Mouse (Mus musculus) adrenal gland, adult (tissue): Measurements from ENCODE around the gene Unc5b.

Source experiments
- DNase-seq, 2 experiments: peaks; one replicate each; pipeline ENCODE4 v3.0.0; 2022 to 2023; ENCODE audit warnings: low spot score in 1 of 2; ENCODE audit not compliant: inconsistent age in 2 of 2

Unc5b gene

DNA sequence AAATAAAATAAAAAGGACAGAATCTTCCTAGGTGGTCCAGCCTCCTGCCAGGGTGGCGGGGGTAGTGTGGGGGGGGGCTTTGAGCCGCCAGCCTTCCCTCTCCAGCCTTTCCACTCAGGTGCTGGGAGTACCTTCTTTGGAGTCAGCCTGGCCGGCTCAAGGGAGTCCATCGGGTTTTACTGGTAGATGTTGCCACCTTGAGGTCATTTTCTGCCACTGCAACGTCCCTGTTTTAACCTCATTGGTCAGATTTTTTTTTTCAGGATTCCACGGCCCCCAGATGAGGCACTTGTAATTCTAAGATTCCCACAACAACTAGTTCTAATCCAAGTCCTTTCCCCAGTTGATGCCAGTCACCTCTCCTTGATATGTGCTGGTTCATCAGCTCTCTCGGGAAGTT, 74.4 kb downstream of the Unc5b start:
- DNase-seq: peak; percentile 54 to 89

DNA sequence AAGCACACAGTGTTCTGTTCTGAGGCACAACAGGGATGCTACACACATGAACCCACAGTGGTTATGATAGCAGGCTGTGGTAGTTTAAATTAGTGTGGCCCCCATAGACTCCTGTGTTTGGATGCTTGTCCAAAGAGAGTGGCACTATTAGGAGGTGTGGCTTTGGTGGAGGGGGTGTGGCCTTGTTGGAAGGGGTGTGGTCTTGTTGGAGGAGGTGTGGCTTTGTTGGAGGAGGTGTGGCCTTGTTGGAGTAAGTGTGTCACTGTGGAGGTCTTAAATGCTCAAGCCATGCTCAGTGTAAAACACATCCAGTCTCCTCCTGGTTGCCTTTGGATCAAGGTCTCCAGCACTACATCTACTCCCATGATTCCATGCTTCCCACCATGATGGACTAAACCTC, 75.2 kb downstream of the Unc5b start:
- DNase-seq: no peak

DNA sequence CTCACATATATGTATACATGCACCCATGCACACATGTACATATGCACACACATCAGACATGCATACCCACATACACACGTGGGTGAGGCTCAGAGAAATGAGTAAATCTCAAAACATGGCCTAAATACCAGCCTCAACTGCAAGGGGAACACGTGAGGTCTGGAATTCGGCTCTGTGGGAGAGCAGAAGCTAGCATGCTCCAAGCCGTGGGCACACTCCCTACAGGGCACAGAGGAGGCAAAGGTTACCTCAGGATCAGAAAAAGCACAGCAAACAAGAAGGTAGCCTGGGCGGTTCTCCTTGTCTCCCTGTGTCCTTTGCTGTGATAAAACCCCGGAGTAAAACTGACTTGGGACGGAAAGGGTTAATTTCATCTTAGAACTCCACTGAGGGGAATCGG, 77.4 kb downstream of the Unc5b start:
- no peak for DNase-seq

DNA sequence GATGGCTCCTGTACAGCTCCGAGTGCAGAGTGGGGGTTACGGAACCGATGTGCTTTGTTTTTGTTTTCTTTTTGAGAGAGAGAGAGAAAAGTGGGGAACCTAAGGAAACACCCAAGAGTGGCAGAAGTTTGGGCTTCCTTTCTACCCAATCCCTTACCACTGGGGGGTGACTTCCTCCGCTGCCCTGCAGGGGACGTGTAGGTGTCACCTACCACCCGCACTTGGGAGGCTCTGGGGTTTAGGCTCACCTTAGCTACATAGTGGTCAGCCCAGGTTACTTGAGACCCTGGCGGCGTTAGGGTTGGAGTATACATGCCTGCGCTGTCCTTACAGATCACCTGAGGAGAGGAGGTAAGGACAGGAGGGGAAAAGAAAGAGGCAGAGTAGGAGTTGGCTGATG, 78.1 kb downstream of the Unc5b start:
- peak; percentile 48 to 71 for DNase-seq

DNA sequence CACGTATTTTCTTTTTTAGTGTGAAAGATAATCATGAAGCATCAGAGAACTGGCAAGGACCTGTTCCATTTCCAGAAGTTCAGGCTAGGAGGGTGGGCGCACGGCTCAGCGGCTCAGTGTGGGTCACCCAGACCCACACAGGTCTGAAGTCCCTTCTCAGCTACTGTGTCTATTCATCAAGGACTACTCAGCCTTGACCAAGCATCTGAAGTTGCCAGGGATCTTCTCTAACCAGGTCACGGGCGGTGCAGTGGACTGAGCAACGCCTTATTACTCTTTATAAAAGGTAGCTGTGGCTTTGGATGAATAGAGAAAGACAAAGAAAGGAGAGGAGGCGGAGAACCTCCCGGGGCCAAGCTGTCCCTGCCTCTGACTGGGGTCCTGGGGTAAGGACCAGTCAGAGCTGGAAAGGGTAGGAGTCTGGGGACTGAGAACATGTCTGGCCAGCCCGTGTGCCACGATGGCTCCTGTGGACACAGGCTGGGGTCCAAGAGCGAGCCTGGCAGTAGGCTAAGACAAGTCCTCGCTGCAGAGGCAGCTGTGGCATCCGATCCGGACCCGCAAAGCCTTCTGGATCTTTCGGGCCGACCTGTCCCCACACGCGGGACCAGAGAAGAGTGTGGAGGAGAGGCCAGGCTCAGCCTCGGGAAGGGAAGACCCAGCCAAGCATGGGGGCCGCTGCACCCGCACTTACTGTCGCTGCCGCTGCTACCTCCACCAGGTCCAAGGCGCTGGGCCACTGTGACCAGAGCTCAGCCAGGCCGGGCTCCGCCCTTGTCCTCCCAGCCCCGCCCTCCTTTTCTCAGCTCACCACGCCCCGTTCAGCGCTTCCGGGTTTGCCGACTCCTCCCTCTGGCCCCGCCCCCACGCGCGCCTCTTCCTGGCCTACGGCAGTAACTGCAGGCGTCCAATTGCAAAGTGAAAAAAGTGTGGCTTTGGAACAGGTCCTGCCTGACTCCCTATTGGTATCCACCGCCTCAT, 79.1 kb downstream of the Unc5b start, which contains the start of gene Slc29a3:
Slc29a3 (minus strand) TSS at position 755 of the 981 bp plus-strand sequence.
- peak; percentile 98 to 99 for DNase-seq

DNA sequence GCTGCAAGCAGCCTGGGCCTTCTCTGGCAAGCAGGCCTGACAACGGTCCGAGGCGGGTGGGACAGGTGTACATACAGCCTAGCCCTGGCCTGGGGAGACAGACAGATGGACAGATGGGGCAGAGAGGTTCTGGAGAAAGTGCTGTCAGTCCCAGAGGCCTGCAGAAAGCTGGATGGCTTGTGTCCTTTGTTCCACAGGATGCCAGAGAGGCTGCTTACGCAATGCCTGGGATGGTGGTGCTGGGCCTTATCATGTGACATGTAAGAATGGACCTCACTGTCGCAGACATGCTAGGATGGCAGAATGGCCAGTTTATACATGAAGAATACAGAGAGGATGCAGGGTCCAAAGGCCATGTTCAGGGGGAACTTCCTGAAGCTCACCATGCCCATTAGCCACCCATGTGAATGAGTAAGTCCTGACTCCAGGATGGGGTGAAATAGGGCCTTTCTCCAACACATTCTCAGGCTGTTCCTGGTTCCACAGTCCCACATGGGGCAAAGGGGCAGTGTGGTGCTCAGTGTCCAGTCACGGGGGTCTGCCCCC, 83.6 kb downstream of the Unc5b start:
- peak in 1 of 2 experiments; percentile 57 for DNase-seq

DNA sequence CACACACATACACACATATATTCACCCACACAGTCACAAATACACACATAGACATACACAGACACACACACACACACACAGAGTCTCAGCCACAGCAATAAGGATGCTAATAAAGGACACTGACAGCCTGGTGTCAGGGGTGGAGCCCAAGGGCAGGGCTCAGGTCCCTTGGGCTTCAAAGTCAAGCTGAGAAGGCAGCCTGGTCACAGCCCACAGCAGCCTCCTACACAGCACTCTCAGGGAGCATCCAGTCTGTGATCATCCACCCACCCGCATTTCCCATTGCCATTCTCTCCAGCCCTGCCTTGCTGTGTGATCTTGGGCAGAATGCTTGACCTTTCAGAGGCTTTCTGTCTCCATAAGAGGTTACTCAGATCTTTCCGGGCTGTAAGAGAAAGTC, 84.9 kb downstream of the Unc5b start:
- DNase-seq: peak in 1 of 2 experiments; percentile 35

DNA sequence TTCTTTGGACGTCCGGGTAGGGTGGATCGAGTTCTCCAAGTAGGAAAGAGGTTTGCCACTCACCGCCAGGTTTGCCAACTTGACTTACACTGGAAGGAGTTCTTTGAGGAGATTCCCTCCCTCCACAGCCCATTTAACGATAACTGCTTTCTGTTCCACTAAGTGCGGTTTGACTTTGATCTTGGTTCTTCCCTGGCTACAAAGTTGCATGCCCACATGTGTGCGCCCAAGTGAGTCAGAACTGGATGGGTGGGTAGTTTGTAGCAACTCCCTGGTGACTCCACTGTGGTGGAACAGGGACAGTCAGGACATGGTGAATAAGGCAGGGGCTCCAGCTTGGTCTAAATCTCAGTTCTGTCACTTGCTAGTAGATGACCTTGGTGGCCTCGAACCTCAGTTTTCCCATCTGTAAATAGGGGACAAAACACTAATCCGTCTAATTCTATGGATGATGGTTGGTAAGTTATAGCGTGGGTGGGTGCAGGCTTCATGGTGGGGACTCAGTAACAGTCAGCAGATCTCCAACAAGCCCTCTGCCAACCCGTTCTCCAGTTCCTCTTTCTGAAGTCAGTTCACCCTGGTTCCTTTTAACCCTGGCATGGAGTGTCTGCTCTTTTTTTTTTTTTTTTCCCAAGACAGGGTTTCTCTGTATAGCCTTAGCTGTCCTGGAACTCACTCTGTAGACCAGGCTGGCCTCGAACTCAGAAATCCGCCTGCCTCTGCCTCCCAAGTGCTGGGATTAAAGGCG, 86.7 kb downstream of the Unc5b start:
- peak in 1 of 2 experiments; percentile 36 for DNase-seq

DNA sequence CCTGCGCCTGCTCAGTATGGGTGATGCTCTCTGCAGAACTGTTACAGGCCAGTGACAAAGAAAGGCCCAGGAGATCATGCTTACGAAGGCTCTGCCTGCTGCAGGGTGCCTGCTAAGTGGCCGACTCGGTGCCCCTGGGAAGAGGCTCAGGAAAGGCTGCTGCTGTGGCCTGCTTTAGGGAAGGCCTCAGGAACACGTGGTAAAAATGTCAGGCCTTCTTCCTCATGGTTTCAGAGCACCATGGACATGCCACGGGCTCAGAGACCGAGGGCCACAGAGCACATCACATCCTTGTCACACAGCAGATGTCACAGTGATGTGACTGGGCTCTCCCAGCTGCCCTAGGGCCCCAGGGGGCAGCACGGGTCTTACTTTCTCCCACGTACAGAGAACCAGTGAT, 87.7 kb downstream of the Unc5b start:
- peak in 1 of 2 experiments; percentile 33 for DNase-seq

DNA sequence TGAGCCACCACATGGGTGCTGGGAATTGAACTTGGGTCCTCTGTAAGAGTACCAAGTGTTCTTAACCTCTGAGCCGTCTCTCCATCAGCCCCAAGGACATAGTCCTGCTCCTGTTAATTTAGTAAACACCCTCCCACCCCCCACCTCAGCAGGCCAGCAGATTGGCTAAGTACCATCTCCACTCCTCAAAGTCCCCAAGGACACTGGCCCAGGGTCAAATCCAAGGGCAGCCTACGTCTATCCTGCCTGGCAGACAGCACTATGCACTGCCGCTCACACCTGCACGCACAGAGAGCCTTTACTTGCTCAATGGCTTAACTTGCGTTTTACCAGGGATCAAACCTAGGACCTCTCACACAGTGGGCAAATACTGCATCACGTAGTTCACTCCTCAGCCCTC, 88.4 kb downstream of the Unc5b start:
- peak; percentile 57 to 81 for DNase-seq

DNA sequence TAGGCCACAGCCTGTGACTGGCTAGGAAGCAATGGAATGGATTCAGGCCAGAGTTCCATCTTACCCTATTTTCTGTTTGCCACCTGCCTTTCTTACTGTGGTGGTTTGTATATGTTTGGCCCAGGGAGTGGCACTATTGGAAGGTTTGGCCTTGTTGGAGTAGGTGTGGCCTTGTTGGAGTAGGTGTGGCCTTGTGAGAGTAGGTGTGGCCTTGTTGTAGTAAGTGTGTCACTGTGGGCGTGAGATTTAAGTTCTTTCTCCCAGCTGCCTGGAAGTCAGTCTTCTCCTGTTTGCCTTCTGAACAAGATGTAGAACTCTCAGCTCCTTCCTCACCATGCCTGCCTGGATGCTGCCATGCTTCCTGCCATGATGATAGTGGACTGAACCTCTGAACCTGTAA, 89.1 kb downstream of the Unc5b start:
- peak in 1 of 2 experiments; percentile 39 for DNase-seq

DNA sequence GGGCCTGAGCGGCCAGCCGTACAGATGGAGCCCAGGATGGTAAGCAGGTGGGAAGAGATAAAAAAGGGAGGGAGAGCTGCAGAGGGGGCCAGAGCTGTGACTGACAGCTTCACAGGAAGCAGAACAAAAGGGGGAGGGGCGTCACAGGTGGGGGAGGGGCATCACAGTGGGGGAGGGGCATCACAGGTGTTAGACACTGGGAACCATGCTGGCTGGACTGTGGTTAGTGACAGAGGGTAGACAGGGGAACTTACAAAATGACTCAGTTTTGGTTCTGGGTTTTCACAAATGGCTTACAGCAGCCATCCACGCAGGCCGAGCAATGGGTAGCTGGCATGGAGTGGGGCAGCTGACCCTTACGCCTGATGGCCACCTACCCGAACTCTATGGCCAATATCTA, 89.9 kb downstream of the Unc5b start:
- DNase-seq: no peak

DNA sequence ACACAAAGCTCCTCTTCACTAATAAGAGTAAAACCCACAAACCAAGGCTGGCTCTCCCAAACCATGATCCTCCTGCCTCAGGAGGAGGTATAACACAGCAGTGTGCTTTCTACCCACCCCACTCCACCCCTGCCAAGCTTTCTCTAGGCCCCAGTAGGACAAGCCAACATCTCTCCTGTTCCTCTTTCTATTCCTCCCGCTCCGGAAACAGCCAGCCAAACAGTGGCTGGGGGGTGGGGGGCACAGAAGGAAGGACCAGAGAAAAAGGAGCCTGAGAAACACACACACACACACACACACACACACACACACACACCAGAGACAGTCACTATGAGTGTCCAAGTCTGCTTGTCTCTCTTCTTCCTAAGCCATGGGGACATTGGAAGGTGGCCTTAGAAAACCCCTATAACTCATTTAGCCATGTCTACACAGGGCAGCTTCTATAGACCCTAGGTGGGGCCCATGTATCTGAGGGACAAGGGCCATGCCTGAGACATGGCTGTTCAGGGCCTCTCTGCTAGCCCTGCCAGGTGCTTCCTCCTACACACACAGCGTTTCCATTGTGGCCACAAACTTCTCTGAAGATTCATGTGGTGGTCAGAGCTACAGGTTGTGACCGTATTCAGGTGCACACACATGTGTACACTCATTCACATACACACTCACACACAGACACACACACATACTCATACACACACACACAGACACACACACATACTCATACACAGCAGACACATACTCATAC, 91.6 kb downstream of the Unc5b start:
- DNase-seq: peak in 1 of 2 experiments; percentile 41

DNA sequence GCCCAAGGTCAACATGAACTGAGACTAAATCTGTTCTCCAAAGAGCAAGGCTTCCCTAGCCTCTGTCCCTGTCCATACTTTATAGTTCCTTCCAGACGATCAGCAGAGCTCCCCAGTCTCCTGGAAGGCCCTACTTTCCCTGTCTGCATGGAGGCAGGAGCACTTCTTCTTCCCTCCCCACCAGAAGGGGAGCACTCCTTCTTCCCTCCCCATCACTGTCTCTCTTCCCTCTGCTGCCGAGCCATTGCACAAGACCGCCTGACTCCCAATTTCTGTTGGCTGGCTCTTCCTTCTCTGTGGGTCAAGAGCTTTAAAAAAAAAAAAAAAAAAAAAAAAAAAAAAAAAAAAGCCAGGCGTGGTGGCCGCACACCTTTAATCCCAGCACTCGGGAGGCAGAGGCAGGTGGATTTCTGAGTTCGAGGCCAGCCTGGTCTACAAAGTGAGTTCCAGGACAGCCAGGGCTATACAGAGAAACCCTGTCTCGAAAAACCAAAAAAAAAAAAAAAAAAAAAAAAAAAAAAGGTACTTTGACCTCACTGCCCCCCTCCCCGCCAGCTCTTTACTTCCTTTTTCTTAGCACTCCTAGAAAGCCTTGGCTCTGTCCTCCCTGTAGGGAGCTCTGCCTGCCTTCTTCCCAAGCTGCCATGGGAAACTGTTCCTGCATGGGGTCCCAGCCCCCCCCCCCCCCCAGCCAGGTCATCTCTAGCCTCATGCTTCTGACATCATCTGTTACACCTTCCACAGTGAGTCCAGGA, 93.3 kb downstream of the Unc5b start:
- peak in 1 of 2 experiments; percentile 65 for DNase-seq

DNA sequence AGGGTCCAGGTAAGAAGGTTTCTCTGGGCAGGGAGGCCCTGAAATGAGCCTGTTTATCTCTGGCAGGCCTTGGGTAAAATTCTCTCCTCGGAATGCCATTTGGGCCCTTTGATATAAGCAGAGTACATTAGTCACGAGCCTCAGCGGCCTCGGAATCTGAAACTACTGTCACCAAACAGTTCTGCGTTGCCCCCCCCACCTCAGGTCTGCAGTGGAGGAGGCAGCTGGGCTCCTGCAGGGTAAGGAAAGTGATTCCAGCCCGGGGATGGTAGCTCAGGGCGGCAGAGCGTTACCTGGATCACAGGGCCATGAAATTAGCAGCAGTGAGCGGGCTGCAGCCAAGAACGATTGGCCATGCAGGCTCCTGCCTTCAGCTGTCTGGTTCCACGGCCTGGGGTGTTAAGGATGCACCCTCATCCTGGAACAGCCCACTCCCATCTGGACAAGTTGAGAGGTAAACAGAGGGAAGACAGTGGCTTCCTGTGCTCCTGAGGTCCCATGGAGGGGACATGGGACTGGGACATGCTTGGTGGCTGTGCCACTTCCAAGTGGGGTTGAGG, 94.1 kb downstream of the Unc5b start:
- peak; percentile 80 to 91 for DNase-seq

DNA sequence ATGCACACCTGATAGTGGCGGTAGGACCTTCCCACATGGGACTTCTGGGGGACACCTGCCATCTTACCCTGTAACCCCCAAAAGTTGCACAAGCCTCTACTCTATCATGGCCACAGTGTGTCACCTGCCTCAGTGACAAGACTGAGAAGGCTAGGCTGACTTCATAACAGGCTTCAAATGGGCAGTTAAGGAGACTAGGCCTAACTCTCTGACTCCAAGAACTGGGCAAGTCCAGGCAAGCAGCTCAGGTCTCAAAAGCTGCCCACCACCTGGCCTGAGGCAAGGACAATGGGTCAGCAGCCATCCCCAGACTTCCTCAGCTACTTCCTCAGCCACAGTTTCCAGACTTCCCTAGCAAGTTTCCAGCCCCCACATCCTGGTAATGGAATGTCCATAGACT, 95.6 kb downstream of the Unc5b start:
- no peak for DNase-seq

DNA sequence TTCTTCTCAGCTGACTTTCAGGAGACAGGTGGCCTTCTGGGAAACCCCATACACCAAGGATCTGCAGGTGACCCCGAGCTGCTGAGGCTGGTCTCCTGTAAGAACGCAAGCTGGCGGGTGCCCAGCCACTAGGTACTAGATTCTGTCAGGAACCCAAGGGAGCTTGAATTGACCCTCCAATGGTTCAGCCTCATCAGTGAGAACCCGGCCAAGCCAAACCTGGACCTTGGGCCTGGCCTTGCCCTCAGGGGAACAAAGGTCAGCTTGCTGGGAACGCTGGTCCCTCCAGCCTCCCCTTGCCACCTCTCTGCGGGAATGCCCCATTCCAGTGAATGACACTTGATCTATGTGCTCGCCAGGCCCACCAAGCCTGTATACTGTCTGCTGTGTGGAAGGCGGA, 97.9 kb downstream of the Unc5b start:
- DNase-seq: peak in 1 of 2 experiments; percentile 66

DNA sequence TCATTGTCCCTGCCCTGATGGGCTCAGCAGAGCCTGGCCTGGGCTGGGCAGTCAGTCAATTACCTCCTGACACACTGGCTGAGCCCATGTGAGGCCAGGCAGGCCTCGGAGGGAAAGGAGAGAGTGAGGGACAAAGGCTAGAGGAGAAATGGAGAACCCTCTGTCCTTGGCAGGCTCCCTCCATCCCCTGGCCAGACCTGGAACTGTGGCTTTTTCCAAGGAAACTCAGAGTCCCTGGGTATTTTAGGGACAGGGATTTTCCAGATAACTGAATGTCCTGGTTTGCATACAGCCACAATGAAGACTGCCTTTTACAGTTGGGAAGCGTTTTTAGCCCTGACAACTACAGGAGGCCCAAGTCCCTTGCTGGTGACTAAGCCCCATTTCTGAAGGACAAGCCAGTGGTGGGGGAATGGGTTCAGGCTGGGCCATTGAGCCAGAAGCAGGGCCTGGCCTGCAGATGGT, 99.0 kb downstream of the Unc5b start:
- DNase-seq: peak; percentile 72 to 89

DNA sequence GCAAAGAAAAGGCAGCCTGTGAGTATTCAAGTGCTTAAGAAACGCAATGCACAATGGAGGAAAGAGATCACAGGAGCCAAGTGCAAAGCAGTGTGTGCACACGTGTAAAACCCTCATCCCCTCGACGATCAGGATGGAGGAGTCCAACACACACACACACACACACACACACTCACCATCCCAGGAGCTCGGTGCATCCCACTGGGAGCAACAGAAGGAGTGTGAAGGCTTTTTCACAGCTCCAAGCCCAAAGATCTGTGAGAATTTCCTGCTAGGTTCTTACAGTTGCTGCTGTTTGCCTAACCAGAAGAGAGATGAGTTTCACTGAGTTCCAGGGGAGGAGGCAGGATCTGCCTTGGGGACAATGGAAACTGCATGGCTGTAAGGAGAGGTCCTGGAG, 99.6 kb downstream of the Unc5b start:
- DNase-seq: no peak

DNA sequence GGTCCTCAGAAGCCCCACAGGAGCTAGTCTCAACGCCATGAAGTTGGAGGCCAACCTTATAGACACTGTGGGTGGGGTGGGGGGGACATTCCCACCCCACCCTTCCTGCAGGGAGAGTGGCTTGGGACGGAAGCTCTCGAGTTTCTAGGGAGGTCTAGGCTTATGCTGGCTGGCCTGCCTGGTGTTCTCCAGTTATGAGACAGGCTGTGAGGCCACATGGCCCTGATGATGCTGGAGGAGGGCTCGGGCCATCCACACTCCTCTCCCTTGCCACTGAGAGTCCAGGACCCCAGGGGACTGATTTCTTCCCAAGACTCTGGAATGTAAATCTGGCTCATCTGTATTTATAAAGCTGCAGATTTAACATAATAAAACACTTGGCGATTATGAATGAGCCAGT, 104.1 kb downstream of the Unc5b start:
- no peak for DNase-seq
